ENCODE assay signal across 15 mouse cellular contexts in the genomic region with DNA sequence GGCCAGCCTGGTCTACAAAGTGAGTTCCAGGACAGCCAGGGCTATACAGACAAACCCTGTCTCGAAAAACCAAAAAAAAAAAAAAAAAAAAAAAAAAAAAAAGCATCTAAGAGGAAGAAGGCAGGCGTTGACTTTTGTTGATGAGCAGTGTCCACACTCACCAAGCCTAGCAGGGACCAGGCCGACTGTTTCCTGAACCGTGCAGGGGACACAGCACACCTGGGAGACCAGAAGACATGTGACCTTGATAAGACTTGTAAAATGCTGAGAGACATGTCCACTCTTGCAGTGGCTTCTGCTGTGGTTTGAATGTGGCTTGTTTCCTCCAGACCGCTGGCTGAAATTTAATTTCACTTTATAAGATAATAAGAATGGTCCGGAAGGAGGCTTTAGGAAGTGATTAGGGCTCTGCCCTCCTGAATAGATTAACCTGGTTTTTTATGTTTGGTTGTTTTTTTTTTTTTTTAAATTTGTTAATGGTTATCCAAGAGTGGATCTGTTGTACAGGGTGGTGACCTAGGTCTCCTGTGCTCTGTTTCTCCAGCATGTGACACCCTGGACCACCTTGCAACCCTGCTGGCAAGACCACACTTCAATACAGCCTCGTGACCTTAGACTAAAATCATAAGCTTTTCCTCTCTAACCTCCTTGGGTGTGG. TPM values are rescaled to one million over a fixed set of nuclear protein-coding genes. Genes with fewer than 3 reads are reported as not detected.
DNase-seq lines count a peak whose midpoint lies in the region; ATAC-seq and TF ChIP-seq lines count a peak whose summit lies in the region.
"Had no signal": no experiment of that assay in that cellular context is flagged by ENCODE, and none has a peak within 500 bp of the region (broad histone marks: within the 10 kb centered on the region; RNA-seq: fewer than 3 reads in every experiment).

No protein-coding gene starts in this region.

- no peak for ATAC-seq in forebrain, embryonic 15.5 days (replicated peaks)
- ATAC-seq in megakaryocyte progenitor cell, adult 5-6 weeks (replicated peaks; ENCODE audit: poor library complexity) = peak; percentile 39
- ATAC-seq in forebrain, embryonic 13.5 days = no peak

- H3K79me2 ChIP-seq in liver, adult 2 months (ENCODE audit: control insufficient read depth, insufficient read depth, low read length) = peaks cover 2% of the 10 kb centered on the region; the same call in 1 of the 2 replicates

- H3K4me2 ChIP-seq in forebrain, embryonic 15.5 days (replicated peaks) = no peak overlapping the region
- no peak overlapping the region for H3K4me2 ChIP-seq in forebrain, embryonic 13.5 days
- H3K4me2 ChIP-seq: heart, embryonic 15.5 days; hindbrain, embryonic 12.5 days had no signal

- no peaks in the 10 kb centered on the region for H3K27me3 ChIP-seq in forebrain, embryonic 10.5 days (ENCODE audit: poor library complexity, severe bottlenecking)
- no peaks in the 10 kb centered on the region for H3K27me3 ChIP-seq in forebrain, embryonic 15.5 days
- H3K27me3 ChIP-seq in liver, adult 2 months (ENCODE audit: control insufficient read depth, insufficient read depth, low read length) = no peaks in the 10 kb centered on the region
- no peaks in the 10 kb centered on the region for H3K27me3 ChIP-seq in forebrain, embryonic 13.5 days
- H3K27me3 ChIP-seq: heart, embryonic 15.5 days; hindbrain, embryonic 12.5 days had no signal

- no peak overlapping the region for H3K4me3 ChIP-seq in forebrain, embryonic 10.5 days
- no peak overlapping the region for H3K4me3 ChIP-seq in forebrain, embryonic 15.5 days
- no peak overlapping the region for H3K4me3 ChIP-seq in liver, adult 2 months (ENCODE audit: insufficient read depth, low read depth, low read length)
- no peak overlapping the region for H3K4me3 ChIP-seq in forebrain, embryonic 13.5 days
- H3K4me3 ChIP-seq: heart, embryonic 15.5 days; hindbrain, embryonic 12.5 days had no signal

- H3K9ac ChIP-seq in forebrain, embryonic 15.5 days (replicated peaks) = no peak overlapping the region
- H3K9ac ChIP-seq in liver, adult 2 months (ENCODE audit: low read depth, low read length) = no peak overlapping the region
- no peak overlapping the region for H3K9ac ChIP-seq in forebrain, embryonic 13.5 days
- H3K9ac ChIP-seq: heart, embryonic 15.5 days; hindbrain, embryonic 12.5 days had no signal

- H3K27ac ChIP-seq in forebrain, embryonic 10.5 days = peak overlapping the region; percentile 83
- H3K27ac ChIP-seq in forebrain, embryonic 15.5 days (replicated peaks) = no peak overlapping the region
- H3K27ac ChIP-seq in liver, adult 2 months (replicated peaks; ENCODE audit: insufficient read depth, low read depth, low read length) = 0 out of 2 replicates have a peak overlapping the region, but pooled peaks have one; percentile 1
- H3K27ac ChIP-seq in forebrain, embryonic 13.5 days = no peak overlapping the region
- H3K27ac ChIP-seq: heart, embryonic 15.5 days; macrophage had no signal

- TF ChIP-seq CTCF in liver, adult 2 months (IDR thresholded peaks at IDR 0.05; ENCODE audit: low read depth, low read length) = no peak

- peaks cover 53% of the 10 kb centered on the region for H3K4me1 ChIP-seq in forebrain, embryonic 10.5 days
- H3K4me1 ChIP-seq in forebrain, embryonic 15.5 days = peaks cover 34% of the 10 kb centered on the region
- H3K4me1 ChIP-seq in liver, adult 2 months (ENCODE audit: control insufficient read depth, insufficient read depth, low read length) = peaks cover 8% of the 10 kb centered on the region
- peaks cover 43% of the 10 kb centered on the region for H3K4me1 ChIP-seq in forebrain, embryonic 13.5 days

- H3K36me3 ChIP-seq in forebrain, embryonic 10.5 days (replicated peaks) = no peaks in the 10 kb centered on the region; the same call in 1 of the 2 replicates
- no peaks in the 10 kb centered on the region for H3K36me3 ChIP-seq in forebrain, embryonic 15.5 days
- no peaks in the 10 kb centered on the region for H3K36me3 ChIP-seq in liver, adult 2 months (ENCODE audit: control insufficient read depth, insufficient read depth, low read length)
- H3K36me3 ChIP-seq in forebrain, embryonic 13.5 days (ENCODE audit: poor library complexity, severe bottlenecking) = peaks cover 6% of the 10 kb centered on the region; the same call in 1 of the 2 replicates
- H3K36me3 ChIP-seq: heart, embryonic 15.5 days had no signal

- no peak for TF ChIP-seq POLR2A in liver, adult 2 months (IDR thresholded peaks at IDR 0.05; ENCODE audit: extremely low read depth, insufficient read depth, low read length)

- 87% methylated on average over 6 of the region's 7 CpGs for WGBS in forebrain, embryonic 10.5 days
- WGBS in forebrain, embryonic 15.5 days = 87% methylated on average over 7 of the region's 7 CpGs
- 31% methylated on average over 7 of the region's 7 CpGs for WGBS in liver, adult 2 months
- 92% methylated on average over 7 of the region's 7 CpGs for WGBS in forebrain, embryonic 13.5 days

- no peak for DNase-seq in forebrain, embryonic 10.5 days (ENCODE audit: extremely low spot score, low spot score)
- peak; percentile 53 for DNase-seq in liver, adult 2 months (ENCODE audit: extremely low read depth, low read depth, low spot score)
- DNase-seq in liver = no peak
- peak; percentile 50 for DNase-seq in MN1 (ENCODE audit: low spot score)
- DNase-seq in cerebellum, postnatal 36 days = no peak
- DNase-seq: adrenal gland, adult 2 months; cerebellum, adult 18-20 months; left cerebral cortex, postnatal 4 days; lung, adult 2 months had no signal

- H3K9me3 ChIP-seq in forebrain, embryonic 10.5 days = no peaks in the 10 kb centered on the region
- H3K9me3 ChIP-seq in forebrain, embryonic 15.5 days = no peaks in the 10 kb centered on the region
- no peaks in the 10 kb centered on the region for H3K9me3 ChIP-seq in forebrain, embryonic 13.5 days (replicated peaks)
- H3K9me3 ChIP-seq: heart, embryonic 15.5 days; hindbrain, embryonic 12.5 days had no signal

RNA-seq across cellular contexts. Expression of gene Arvcf, which starts 28.4 kb away (rescaled TPM):
- polyA plus RNA-seq in forebrain, embryonic 10.5 days (2016; fragmentation: Nextera tagmentation; extraction: Ambion mirVana) = 116 TPM in 2 replicates
- polyA plus RNA-seq in forebrain, embryonic 15.5 days (2015; fragmentation: Nextera tagmentation; extraction: Ambion mirVana) = 63.3 and 72.0 TPM in 2 replicates
- 14.1 and 18.5 TPM in 2 replicates for total RNA-seq in liver, adult 2 months (2014; rRNA removed)
- polyA plus RNA-seq in liver, adult 2 months (2012; rRNA removed) = 17.1 and 18.4 TPM in 2 replicates
- total RNA-seq in megakaryocyte progenitor cell, adult 5-6 weeks (2015) = 0.20 and 1.2 TPM in 2 replicates
- total RNA-seq in megakaryocyte progenitor cell, adult 5-6 weeks (2017) = 0.83 and 7.9 TPM in 2 replicates
- 77.2 and 95.0 TPM in 2 replicates for polyA plus RNA-seq in forebrain, embryonic 13.5 days (2015; fragmentation: Nextera tagmentation; extraction: Ambion mirVana)

RNA-seq across cellular contexts. Expression of gene Tango2, which starts 28.5 kb away (rescaled TPM):
- polyA plus RNA-seq in forebrain, embryonic 10.5 days (2016; fragmentation: Nextera tagmentation; extraction: Ambion mirVana) = 35.7 and 37.1 TPM in 2 replicates
- polyA plus RNA-seq in forebrain, embryonic 15.5 days (2015; fragmentation: Nextera tagmentation; extraction: Ambion mirVana) = 76.5 and 78.1 TPM in 2 replicates
- 42.4 and 58.0 TPM in 2 replicates for total RNA-seq in liver, adult 2 months (2014; rRNA removed)
- 52.6 and 57.1 TPM in 2 replicates for polyA plus RNA-seq in liver, adult 2 months (2012; rRNA removed)
- 20.5 and 21.7 TPM in 2 replicates for total RNA-seq in megakaryocyte progenitor cell, adult 5-6 weeks (2015)
- total RNA-seq in megakaryocyte progenitor cell, adult 5-6 weeks (2017) = 7.6 and 8.6 TPM in 2 replicates
- polyA plus RNA-seq in forebrain, embryonic 13.5 days (2015; fragmentation: Nextera tagmentation; extraction: Ambion mirVana) = 59.2 and 63.2 TPM in 2 replicates

RNA-seq across cellular contexts. Expression of gene Txnrd2, which starts 49.8 kb away (rescaled TPM):
- 31.6 and 35.1 TPM in 2 replicates for polyA plus RNA-seq in forebrain, embryonic 10.5 days (2016; fragmentation: Nextera tagmentation; extraction: Ambion mirVana)
- polyA plus RNA-seq in forebrain, embryonic 15.5 days (2015; fragmentation: Nextera tagmentation; extraction: Ambion mirVana) = 24.2 and 26.3 TPM in 2 replicates
- 23.9 and 30.9 TPM in 2 replicates for total RNA-seq in liver, adult 2 months (2014; rRNA removed)
- polyA plus RNA-seq in liver, adult 2 months (2012; rRNA removed) = 39.1 and 46.6 TPM in 2 replicates
- 14.3 and 23.0 TPM in 2 replicates for total RNA-seq in megakaryocyte progenitor cell, adult 5-6 weeks (2015)
- total RNA-seq in megakaryocyte progenitor cell, adult 5-6 weeks (2017) = 12.5 and 20.6 TPM in 2 replicates
- 23.4 and 25.1 TPM in 2 replicates for polyA plus RNA-seq in forebrain, embryonic 13.5 days (2015; fragmentation: Nextera tagmentation; extraction: Ambion mirVana)

RNA-seq across cellular contexts. Expression of gene Comt, which starts 50.2 kb away (rescaled TPM):
- polyA plus RNA-seq in forebrain, embryonic 10.5 days (2016; fragmentation: Nextera tagmentation; extraction: Ambion mirVana) = 58.1 and 60.1 TPM in 2 replicates
- polyA plus RNA-seq in forebrain, embryonic 15.5 days (2015; fragmentation: Nextera tagmentation; extraction: Ambion mirVana) = 83.0 and 84.4 TPM in 2 replicates
- total RNA-seq in liver, adult 2 months (2014; rRNA removed) = 474 and 538 TPM in 2 replicates
- polyA plus RNA-seq in liver, adult 2 months (2012; rRNA removed) = 779 and 1,223 TPM in 2 replicates
- 42.8 and 55.1 TPM in 2 replicates for total RNA-seq in megakaryocyte progenitor cell, adult 5-6 weeks (2015)
- total RNA-seq in megakaryocyte progenitor cell, adult 5-6 weeks (2017) = 42.3 and 47.1 TPM in 2 replicates
- polyA plus RNA-seq in forebrain, embryonic 13.5 days (2015; fragmentation: Nextera tagmentation; extraction: Ambion mirVana) = 64.0 and 70.1 TPM in 2 replicates

Comparison
In these comparisons a context has a peak if more than half of its experiments do, and no peak if none do; other contexts are left out.
1. DNase-seq: peak in liver, adult 2 months (single experiment) and MN1 (single experiment); none in forebrain, embryonic 10.5 days (single experiment), liver (single experiment) and cerebellum, postnatal 36 days (0 of 2).
2. H3K27ac ChIP-seq: peak in forebrain, embryonic 10.5 days (single experiment) and liver, adult 2 months (single experiment); none in forebrain, embryonic 15.5 days (single experiment) and forebrain, embryonic 13.5 days (single experiment).